Mouse (Mus musculus) kidney, postnatal 0 days (tissue): ENCODE results near the gene Arf1. TPM values are rescaled to one million over a fixed set of nuclear protein-coding genes. Genes with fewer than 3 reads are reported as not detected.
"Not testable (repeated sequence)": the region's sequence is repeated elsewhere in the genome, so short reads cannot be mapped to it uniquely, and the experiment has no call there.

Experiments used
- ATAC-seq: fragments of 200-750 bp; cut with Nextera tagmentation; replicated peaks from 2 replicates; pipeline ENCODE4 v1.8.0; 2017; ENCODE audit warnings: low read depth, moderate number of reproducible peaks, moderate TSS enrichment, moderate library complexity; ENCODE audit not compliant: low FRiP score
- DNase-seq: peaks from one replicate; pipeline ENCODE4 v3.0.0-alpha.2; 2016; ENCODE audit warnings: low spot score
- H3K27ac ChIP-seq: fragments of 300-500 bp; sonication (generic); 2 replicates; pipeline ENCODE4 v1.5.1; 2014; ENCODE audit warnings: mild to moderate bottlenecking
- H3K27me3 ChIP-seq: fragments of 300-500 bp; sonication (generic); 2 replicates; pipeline ENCODE4 v1.6.1; 2014; ENCODE audit warnings: low read length, mixed read lengths; ENCODE audit not compliant: insufficient read depth
- H3K36me3 ChIP-seq: fragments of 300-500 bp; sonication (generic); 2 replicates; pipeline ENCODE4 v1.6.1; 2014; ENCODE audit warnings: low read length, mixed read lengths; ENCODE audit not compliant: insufficient read depth
- H3K4me1 ChIP-seq: fragments of 300-500 bp; sonication (generic); replicated peaks from 2 replicates; pipeline ENCODE4 v1.6.1; 2014; ENCODE audit warnings: antibody characterized with exemption, low read length, mixed read lengths; ENCODE audit not compliant: insufficient read depth
- H3K4me2 ChIP-seq: fragments of 300-500 bp; sonication (generic); 2 replicates; pipeline ENCODE4 v1.6.1; 2014; ENCODE audit warnings: mild to moderate bottlenecking, low read length, moderate library complexity, mixed read lengths
- H3K4me3 ChIP-seq: fragments of 300-500 bp; sonication (generic); replicated peaks from 2 replicates; pipeline ENCODE4 v1.5.1; 2014; ENCODE audit warnings: low read depth, low read length
- H3K9ac ChIP-seq: fragments of 300-500 bp; sonication (generic); 2 replicates; pipeline ENCODE4 v1.6.1; 2014; ENCODE audit warnings: low read depth, low read length
- H3K9me3 ChIP-seq: fragments of 300-500 bp; sonication (generic); replicated peaks from 2 replicates; pipeline ENCODE4 v1.6.1; 2016; ENCODE audit warnings: low read length, inconsistent platforms, mixed read lengths
- CTCF ChIP-seq: IDR thresholded peaks from 2 replicates; pipeline ENCODE4 v1.5.1; 2016; ENCODE audit warnings: antibody characterized with exemption, low read depth, mild to moderate bottlenecking, moderate library complexity
- WGBS: fragments of 180-500 bp; shearing (Covaris S2); extraction: QIAGEN DNeasy Blood & Tissue Kit; methylation state at CpG from one replicate; pipeline ENCODE4 v1.1.7; 2014; 5-methylcytosine and 5-hydroxymethylcytosine counted together
- polyA plus RNA-seq: library from polyadenylated mRNA; unstranded; fragments of >200 nt; fragmentation: Nextera tagmentation; extraction: Ambion mirVana; gene quantifications from 2 replicates; pipeline ENCODE4 v1.2.1, GENCODE M21; 2015

Gene Arf1
- polyA plus RNA-seq, 1 experiment from 2014 or later = 670 TPM

GRCm38 (mm10) chr11:59222306-59222705, 5.8 kb downstream of the Arf1 start:
- no peak overlapping the region for H3K27ac ChIP-seq
- ATAC-seq (no peak), DNase-seq (no peak)
- no peaks in the 10 kb centered on the region for H3K27me3 ChIP-seq
- H3K4me3 ChIP-seq = no peak overlapping the region
- H3K9me3 ChIP-seq = no peaks in the 10 kb centered on the region
- TF ChIP-seq CTCF = no peak
- no peaks in the 10 kb centered on the region for H3K36me3 ChIP-seq
- H3K9ac ChIP-seq = no peak overlapping the region
- no peak overlapping the region for H3K4me2 ChIP-seq
- WGBS = 80% methylated on average over 4 of the region's 4 CpGs
- peaks cover 31% of the 10 kb centered on the region; the same call in 1 of the 2 replicates for H3K4me1 ChIP-seq

GRCm38 (mm10) chr11:59221604-59222003, 6.5 kb downstream of the Arf1 start:
- Histone ChIP-seq H3K27ac (0 out of 2 replicates have a peak overlapping the region, but pooled peaks have one; percentile 10), H3K36me3 (no peaks in the 10 kb centered on the region), H3K9ac (no peak overlapping the region), H3K4me1 (peaks cover 31% of the 10 kb centered on the region; the same call in 1 of the 2 replicates), H3K4me2 (no peak overlapping the region), H3K4me3 (no peak overlapping the region), H3K27me3 (no peaks in the 10 kb centered on the region), H3K9me3 (no peaks in the 10 kb centered on the region)
- TF ChIP-seq CTCF = no peak
- DNase-seq = no peak
- no peak for ATAC-seq

DNA sequence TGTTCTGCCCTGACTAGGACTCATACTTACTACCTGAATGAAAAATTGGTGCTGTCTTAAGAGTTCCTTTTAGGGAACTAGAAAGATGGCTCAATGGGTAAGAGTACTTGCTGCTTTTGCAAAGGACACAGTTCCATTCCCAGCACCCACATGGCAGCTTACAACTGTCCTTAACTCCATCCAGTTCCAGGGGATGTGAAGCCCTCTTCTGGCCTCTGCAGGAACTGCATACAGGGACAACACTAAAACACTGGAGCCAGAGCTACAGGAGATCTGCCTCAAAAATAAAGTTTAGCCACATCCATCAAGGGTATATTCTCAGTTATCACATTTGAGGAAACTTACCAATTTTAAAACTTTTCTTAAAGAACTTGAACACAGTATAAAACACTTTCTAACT, 9.0 kb downstream of the Arf1 start:
- no peak for ATAC-seq
- 0 out of 2 replicates have a peak, but pooled peaks cover 4% of the 10 kb centered on the region for H3K36me3 ChIP-seq
- DNase-seq = no peak
- 0 out of 2 replicates have a peak overlapping the region, but pooled peaks have one; percentile 1 for H3K4me2 ChIP-seq
- peak; percentile 63 for TF ChIP-seq CTCF
- H3K4me3 ChIP-seq = no peak overlapping the region
- no peaks in the 10 kb centered on the region for H3K9me3 ChIP-seq
- H3K9ac ChIP-seq = no peak overlapping the region
- no peaks in the 10 kb centered on the region for H3K27me3 ChIP-seq
- peaks cover 24% of the 10 kb centered on the region; the same call in 1 of the 2 replicates for H3K4me1 ChIP-seq
- peak overlapping the region; percentile 68 for H3K27ac ChIP-seq

- H3K36me3 ChIP-seq = 0 out of 2 replicates have a peak, but pooled peaks cover 4% of the 10 kb centered on the region
- no peaks in the 10 kb centered on the region for H3K9me3 ChIP-seq
- TF ChIP-seq CTCF = no peak
- peak; percentile 65; the same call in 1 of the 2 replicates for ATAC-seq
- no peaks in the 10 kb centered on the region for H3K27me3 ChIP-seq
- H3K4me3 ChIP-seq = no peak overlapping the region
- peak overlapping the region; percentile 1; the same call in 1 of the 2 replicates for H3K4me2 ChIP-seq
- H3K9ac ChIP-seq = no peak overlapping the region
- peak; percentile 50 for DNase-seq
- peak overlapping the region; percentile 68 for H3K27ac ChIP-seq
- 62% methylated on average over 4 of the region's 4 CpGs for WGBS
- H3K4me1 ChIP-seq = peaks cover 18% of the 10 kb centered on the region; the same call in 1 of the 2 replicates
Measured at GRCm38 (mm10) chr11:59218389-59218998, 9.6 kb downstream of the Arf1 start.

GRCm38 (mm10) chr11:59216955-59217354, 11.1 kb downstream of the Arf1 start:
- no peak overlapping the region for H3K4me3 ChIP-seq
- H3K27me3 ChIP-seq = no peaks in the 10 kb centered on the region
- DNase-seq (no peak), ATAC-seq (no peak)
- peaks cover 6% of the 10 kb centered on the region; the same call in 1 of the 2 replicates for H3K4me1 ChIP-seq
- 0 out of 2 replicates have a peak, but pooled peaks cover 4% of the 10 kb centered on the region for H3K36me3 ChIP-seq
- no peaks in the 10 kb centered on the region for H3K9me3 ChIP-seq
- no peak for TF ChIP-seq CTCF
- no peak overlapping the region for H3K27ac ChIP-seq
- no peak overlapping the region for H3K9ac ChIP-seq
- no peak overlapping the region for H3K4me2 ChIP-seq
- WGBS = 80% methylated on average over 3 of the region's 3 CpGs

DNA sequence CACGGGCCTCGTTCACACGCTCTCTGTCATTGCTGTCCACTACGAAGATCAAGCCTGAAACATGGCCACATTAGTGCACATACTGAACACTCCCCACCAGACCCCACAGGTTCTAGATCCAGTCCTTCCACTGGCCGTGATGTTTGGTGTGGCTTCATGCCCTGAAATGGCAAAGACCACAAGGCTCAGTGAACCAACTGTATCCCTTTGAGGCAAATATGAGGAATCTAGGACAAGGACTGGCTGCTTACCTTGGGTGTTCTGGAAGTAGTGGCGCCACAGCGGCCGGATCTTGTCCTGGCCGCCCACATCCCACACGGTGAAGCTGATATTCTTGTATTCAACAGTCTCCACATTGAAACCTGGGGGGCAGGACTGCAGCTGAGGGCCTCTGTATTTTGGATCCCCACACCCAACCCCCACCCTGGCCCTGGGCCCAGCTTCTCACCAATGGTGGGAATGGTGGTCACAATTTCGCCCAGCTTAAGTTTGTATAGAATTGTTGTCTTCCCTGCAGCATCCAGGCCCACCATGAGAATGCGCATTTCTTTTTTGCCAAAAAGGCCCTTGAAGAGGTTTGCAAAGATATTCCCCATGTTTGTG, 15.1 kb downstream of the Arf1 start:
- TF ChIP-seq CTCF = no peak
- no peak for ATAC-seq
- no peak overlapping the region for H3K27ac ChIP-seq
- no peak overlapping the region for H3K9ac ChIP-seq
- no peaks in the 10 kb centered on the region for H3K9me3 ChIP-seq
- H3K36me3 ChIP-seq = peaks cover 17% of the 10 kb centered on the region; the same call in 1 of the 2 replicates
- DNase-seq = no peak
- H3K4me2 ChIP-seq = no peak overlapping the region
- H3K27me3 ChIP-seq = no peaks in the 10 kb centered on the region
- no peak overlapping the region for H3K4me3 ChIP-seq
- WGBS = 89% methylated on average over 12 of the region's 12 CpGs
- H3K4me1 ChIP-seq = no peaks in the 10 kb centered on the region; the same call in 1 of the 2 replicates

GRCm38 (mm10) chr11:59212320-59212719, 15.8 kb downstream of the Arf1 start:
- H3K27me3 ChIP-seq, ATAC-seq, H3K4me1 ChIP-seq, H3K4me2 ChIP-seq, H3K27ac ChIP-seq, H3K9ac ChIP-seq, H3K9me3 ChIP-seq, DNase-seq, H3K4me3 ChIP-seq: not testable (repeated sequence)
- H3K36me3 ChIP-seq = peaks cover 17% of the 10 kb centered on the region; the same call in 1 of the 2 replicates
- 66% methylated on average over 12 of the region's 12 CpGs for WGBS

- not testable (repeated sequence) for H3K9me3 ChIP-seq, ATAC-seq, H3K27ac ChIP-seq, H3K4me3 ChIP-seq, H3K4me2 ChIP-seq, H3K9ac ChIP-seq, H3K4me1 ChIP-seq, DNase-seq, H3K27me3 ChIP-seq
- WGBS = 86% methylated on average over 6 of the region's 9 CpGs
- peaks cover 17% of the 10 kb centered on the region; the same call in 1 of the 2 replicates for H3K36me3 ChIP-seq
Measured at GRCm38 (mm10) chr11:59211561-59211960, 16.5 kb downstream of the Arf1 start.
